ENCODE assay signal across 8 mouse cellular contexts in the genomic region with DNA sequence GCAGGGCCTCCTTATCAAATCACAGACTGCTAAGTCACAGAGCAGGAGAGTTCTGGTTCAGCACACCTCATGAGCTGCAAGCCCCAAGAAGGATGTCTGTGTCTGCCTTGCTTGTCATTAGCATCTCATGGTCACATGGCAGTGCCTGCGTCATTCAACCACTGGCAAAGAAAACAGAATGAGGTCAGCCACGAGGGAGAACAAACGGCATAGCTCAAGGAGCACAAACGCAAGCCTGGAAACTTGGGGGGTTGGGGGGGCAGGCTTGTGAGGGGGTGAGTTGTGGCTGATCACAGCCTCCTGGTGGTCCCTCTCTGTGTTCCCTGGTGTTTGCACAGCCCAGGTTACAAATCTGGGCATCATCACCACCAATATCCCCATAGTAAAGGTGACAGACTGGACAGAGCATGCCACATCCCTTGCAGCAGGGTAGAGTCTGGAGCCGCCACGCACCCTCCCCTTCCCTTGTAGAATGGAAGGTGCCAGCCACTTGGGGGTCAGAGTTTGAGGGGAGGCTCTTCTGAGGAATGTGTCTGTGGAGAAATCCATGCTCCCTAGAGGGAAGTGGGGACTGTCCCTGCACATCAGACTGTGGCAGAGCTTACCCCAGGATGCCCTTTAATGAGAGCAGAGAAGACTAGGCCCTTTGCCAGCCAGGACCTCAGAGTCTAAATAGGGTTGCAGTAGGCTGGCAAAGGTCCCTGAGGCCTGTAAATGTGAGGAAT.
A peak's percentile ranks its signal among the peaks of the same experiment; 100 is the strongest.
DNase-seq lines count a peak whose midpoint lies in the region; ATAC-seq and TF ChIP-seq lines count a peak whose summit lies in the region.

No protein-coding gene starts in this region.

- no peak overlapping the region for H3K4me3 ChIP-seq in embryonic facial prominence, embryonic 13.5 days
- H3K4me3 ChIP-seq in heart, embryonic 14.5 days (ENCODE audit: control insufficient read depth in 1 of 2, insufficient read depth in 1 of 2, low read depth in 1 of 2, low read length in 2 of 2): no peak overlapping the region
- no peak overlapping the region for H3K4me3 ChIP-seq in kidney, postnatal 0 days (replicated peaks; ENCODE audit: low read depth, low read length)

- TF ChIP-seq CTCF in kidney, postnatal 0 days (IDR thresholded peaks at IDR 0.05; ENCODE audit: low read depth): no peak

- DNase-seq in right cerebral cortex, adult 2 months (ENCODE audit: low spot score in 2 of 2): peak; percentile 57 to 73
- DNase-seq in right cerebral cortex, postnatal 14 days: no peak
- DNase-seq in kidney, postnatal 0 days (ENCODE audit: low spot score): peak; percentile 47
- peak; percentile 86 for DNase-seq in lung, postnatal 10 days
- DNase-seq in splenic B cell, adult 2 months (ENCODE audit: low read depth, low spot score): peak; percentile 78
- DNase-seq in thymus, postnatal 10 days (ENCODE audit: low spot score in 2 of 2): no peak

- no peaks in the 10 kb centered on the region for H3K9me3 ChIP-seq in embryonic facial prominence, embryonic 13.5 days
- no peaks in the 10 kb centered on the region for H3K9me3 ChIP-seq in heart, embryonic 14.5 days (ENCODE audit: control insufficient read depth, low read length)
- H3K9me3 ChIP-seq in kidney, postnatal 0 days (replicated peaks; ENCODE audit: low read length): no peaks in the 10 kb centered on the region

- H3K27me3 ChIP-seq in embryonic facial prominence, embryonic 13.5 days: no peaks in the 10 kb centered on the region
- H3K27me3 ChIP-seq in heart, embryonic 14.5 days (ENCODE audit: control insufficient read depth, insufficient read depth, low read length): no peaks in the 10 kb centered on the region
- H3K27me3 ChIP-seq in kidney, postnatal 0 days (ENCODE audit: insufficient read depth, low read length): no peaks in the 10 kb centered on the region
- no peaks in the 10 kb centered on the region for H3K27me3 ChIP-seq in splenic B cell, adult 2 months (ENCODE audit: control insufficient read depth, insufficient read depth, low read length, poor library complexity, severe bottlenecking)

- H3K4me2 ChIP-seq in embryonic facial prominence, embryonic 13.5 days: no peak overlapping the region
- H3K4me2 ChIP-seq in heart, embryonic 14.5 days (ENCODE audit: low read length): peak overlapping the region; percentile 21; the same call in 1 of the 2 replicates
- no peak overlapping the region for H3K4me2 ChIP-seq in kidney, postnatal 0 days (ENCODE audit: low read length)

- no peak overlapping the region for H3K9ac ChIP-seq in embryonic facial prominence, embryonic 13.5 days
- H3K9ac ChIP-seq in heart, embryonic 14.5 days (ENCODE audit: low read length): peak overlapping the region; percentile 50
- no peak overlapping the region for H3K9ac ChIP-seq in kidney, postnatal 0 days (ENCODE audit: low read depth, low read length)

- no peaks in the 10 kb centered on the region for H3K36me3 ChIP-seq in embryonic facial prominence, embryonic 13.5 days
- H3K36me3 ChIP-seq in heart, embryonic 14.5 days (ENCODE audit: control insufficient read depth, insufficient read depth, low read length): no peaks in the 10 kb centered on the region
- H3K36me3 ChIP-seq in kidney, postnatal 0 days (ENCODE audit: insufficient read depth, low read length): no peaks in the 10 kb centered on the region
- no peaks in the 10 kb centered on the region for H3K36me3 ChIP-seq in splenic B cell, adult 2 months (ENCODE audit: control insufficient read depth, insufficient read depth, low read length, poor library complexity, severe bottlenecking)

- no peak for ATAC-seq in embryonic facial prominence, embryonic 13.5 days (ENCODE audit: insufficient number of reproducible peaks, insufficient read depth, low FRiP score, low TSS enrichment, low read depth)
- peak; percentile 49 for ATAC-seq in heart, embryonic 14.5 days (ENCODE audit: insufficient number of reproducible peaks, insufficient read depth, low FRiP score, low read depth)
- ATAC-seq in kidney, postnatal 0 days (replicated peaks; ENCODE audit: low FRiP score, low read depth): no peak; the same call in 1 of the 2 replicates

- H3K27ac ChIP-seq in embryonic facial prominence, embryonic 13.5 days: peak overlapping the region; percentile 28; the same call in 1 of the 2 replicates
- peak overlapping the region; percentile 68 to 84 for H3K27ac ChIP-seq in heart, embryonic 14.5 days (replicated peaks in 1 of 2; ENCODE audit: control insufficient read depth in 1 of 2, insufficient read depth in 1 of 2, low read depth in 2 of 2, low read length in 2 of 2)
- H3K27ac ChIP-seq in kidney, postnatal 0 days: peak overlapping the region; percentile 54; the same call in 1 of the 2 replicates

- WGBS in embryonic facial prominence, embryonic 13.5 days: 41% methylated on average over 6 of the region's 6 CpGs
- WGBS in heart, embryonic 14.5 days: 25% methylated on average over 6 of the region's 6 CpGs
- 33% methylated on average over 6 of the region's 6 CpGs for WGBS in kidney, postnatal 0 days

- H3K4me1 ChIP-seq in embryonic facial prominence, embryonic 13.5 days: peaks cover 37% of the 10 kb centered on the region
- peaks cover 34 to 38% of the 10 kb centered on the region in 2 experiments for H3K4me1 ChIP-seq in heart, embryonic 14.5 days (ENCODE audit: control insufficient read depth in 2 of 2, insufficient read depth in 2 of 2, low read length in 2 of 2)
- peaks cover 10% of the 10 kb centered on the region for H3K4me1 ChIP-seq in kidney, postnatal 0 days (replicated peaks; ENCODE audit: insufficient read depth, low read length)

Comparison
In these comparisons a context has a peak if more than half of its experiments do, and no peak if none do; other contexts are left out.
1. DNase-seq: peak in right cerebral cortex, adult 2 months (2 of 2), kidney, postnatal 0 days (single experiment), lung, postnatal 10 days (single experiment) and splenic B cell, adult 2 months (single experiment); none in right cerebral cortex, postnatal 14 days (single experiment) and thymus, postnatal 10 days (0 of 2).
2. Peak in every context shown above with its lines, with median percentiles within 50 percentile points of each other: H3K27ac ChIP-seq.